Mouse (Mus musculus) gastrocnemius, postnatal 4 days (tissue): Measurements from ENCODE around the gene Prdx6. TPM values are rescaled to one million over a fixed set of nuclear protein-coding genes. Genes with fewer than 3 reads are reported as not detected.

Experiments
- DNase-seq, 2 experiments: peaks; one replicate each; pipeline ENCODE4 v3.0.0; 2021 to 2022; ENCODE audit warnings: low spot score in 2 of 2, mixed read lengths in 2 of 2
- long read RNA-seq, 2 experiments: library from polyadenylated mRNA; stranded (forward); transcript quantifications; one replicate each; pipeline ENCODE4 v2.0.0; 2021
- total RNA-seq, 2 experiments: library from RNA; stranded (reverse); gene quantifications; 2 replicates each; pipeline ENCODE4 v1.2.3; 2021

Prdx6 gene
- total RNA-seq, result 10 to 100 TPM; 75.6 to 81.5 TPM
- long read RNA-seq, experiment 1, transcript Prdx6-208 (4 exons, 1,294 nt), result minor isoform, 6 of 98 reads
- long read RNA-seq, experiment 1, transcript Prdx6-202 (5 exons, 2,387 nt), result major isoform, 83 of 98 reads
- long read RNA-seq, experiment 1, partial matches to known transcripts, result 5 of 98 reads
- long read RNA-seq, experiment 1, other reads (novel, unspliced or antisense), result 3 of 98 reads
- long read RNA-seq, experiment 2, transcript Prdx6-202 (5 exons, 2,387 nt), result major isoform, 77 of 89 reads
- long read RNA-seq, experiment 2, partial matches to known transcripts, result 1 of 89 reads
- long read RNA-seq, experiment 2, other reads (novel, unspliced or antisense), result 5 of 89 reads

GRCm38 (mm10) chr1:161250604-161251416 lies at the start of gene Prdx6:
TSS of gene Prdx6 (minus strand) at chr1:161251219.
- peak; percentile 66 to 78 for DNase-seq

GRCm38 (mm10) chr1:161288256-161288655 lies 37.2 kb upstream of the Prdx6 start:
- no peak for DNase-seq

- DNase-seq, result peak in 1 of 2 experiments; percentile 31
Measured at GRCm38 (mm10) chr1:161286726-161287310, 35.8 kb upstream of the Prdx6 start.

- no peak for DNase-seq
Measured at GRCm38 (mm10) chr1:161281054-161281688, 30.2 kb upstream of the Prdx6 start.

- no peak for DNase-seq
Measured at GRCm38 (mm10) chr1:161279244-161279908, 28.4 kb upstream of the Prdx6 start.

- DNase-seq, result no peak
Measured at GRCm38 (mm10) chr1:161273486-161273885, 22.5 kb upstream of the Prdx6 start.

- no peak for DNase-seq
Measured at GRCm38 (mm10) chr1:161271461-161271810, 20.4 kb upstream of the Prdx6 start.

GRCm38 (mm10) chr1:161270776-161271460 lies 19.9 kb upstream of the Prdx6 start:
- DNase-seq, result no peak

GRCm38 (mm10) chr1:161269346-161269745 lies 18.3 kb upstream of the Prdx6 start:
- DNase-seq, result no peak

GRCm38 (mm10) chr1:161268884-161269283 lies 17.9 kb upstream of the Prdx6 start:
- no peak for DNase-seq

GRCm38 (mm10) chr1:161268116-161268515 lies 17.1 kb upstream of the Prdx6 start:
- DNase-seq, result no peak

GRCm38 (mm10) chr1:161264961-161265360 lies 13.9 kb upstream of the Prdx6 start:
- no peak for DNase-seq

- no peak for DNase-seq
Measured at GRCm38 (mm10) chr1:161263584-161263983, 12.6 kb upstream of the Prdx6 start.

- no peak for DNase-seq
Measured at GRCm38 (mm10) chr1:161262542-161262941, 11.5 kb upstream of the Prdx6 start.

GRCm38 (mm10) chr1:161260761-161261160 lies 9.7 kb upstream of the Prdx6 start:
- DNase-seq, result no peak

GRCm38 (mm10) chr1:161259142-161259541 lies 8.1 kb upstream of the Prdx6 start:
- DNase-seq, result no peak

GRCm38 (mm10) chr1:161258331-161258730 lies 7.3 kb upstream of the Prdx6 start:
- DNase-seq, result no peak

- DNase-seq, result no peak
Measured at GRCm38 (mm10) chr1:161256918-161257317, 5.9 kb upstream of the Prdx6 start.

GRCm38 (mm10) chr1:161254361-161254760 lies 3.3 kb upstream of the Prdx6 start:
- no peak for DNase-seq

- no peak for DNase-seq
Measured at GRCm38 (mm10) chr1:161252901-161253300, 1.9 kb upstream of the Prdx6 start.
